Mouse (Mus musculus) cerebellum, adult 2 months (tissue): ENCODE measurements around the gene Tspan4.

Source experiments
- CTCF ChIP-seq: fragments of 200-500 bp; IDR thresholded peaks from 2 replicates; pipeline ENCODE4 v1.5.1; 2011; ENCODE audit warnings: low read depth, mild to moderate bottlenecking, control low read depth, low read length, moderate library complexity, borderline replicate concordance; ENCODE audit not compliant: insufficient read depth
- POLR2A ChIP-seq: fragments of 200-500 bp; IDR thresholded peaks from 2 replicates; pipeline ENCODE4 v1.6.1; 2011; ENCODE audit warnings: low read length, control low read depth, borderline replicate concordance; ENCODE audit not compliant: insufficient read depth

GRCm38 (mm10) chr7:141495940-141496339, 20.9 kb downstream of the Tspan4 start:
- no peak for TF ChIP-seq CTCF
- no peak for TF ChIP-seq POLR2A
